Mouse (Mus musculus): ENCODE measurements at regions not wholly inside any gene's neighbourhood (a gene's known extent, or its start where the extent isn't known, plus 50 kb on each side); places are given as distances from the start of the nearest gene placed in this dataset.

DNA sequence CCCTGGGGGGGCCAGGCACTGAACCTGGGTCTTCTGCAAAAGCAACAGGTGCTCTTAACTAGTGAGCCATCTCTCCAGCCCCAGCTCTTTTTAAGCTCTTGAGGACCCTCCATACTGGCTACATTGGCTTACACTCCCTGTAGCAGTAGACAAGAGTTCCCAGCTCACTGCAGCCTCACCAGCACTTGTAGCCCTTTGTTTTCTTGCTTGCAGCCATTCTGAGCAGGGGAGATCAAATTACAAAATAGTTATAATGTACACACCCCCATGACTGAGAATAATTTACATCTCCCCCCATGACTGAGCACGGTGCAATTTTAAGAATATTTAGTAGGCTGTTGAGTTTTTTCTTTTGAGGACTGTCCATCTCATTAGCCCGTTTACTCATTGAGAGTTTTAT, 165.8 kb upstream of the Prep start:
- H3K9ac ChIP-seq (ENCODE audit: control insufficient read depth, low read depth, low read length, poor library complexity, severe bottlenecking): no peak overlapping the region
- no peaks in the 10 kb centered on the region for H3K36me3 ChIP-seq (ENCODE audit: control insufficient read depth in 1 of 2, insufficient read depth in 2 of 2, low read length in 2 of 2)
- no peak overlapping the region for H3K27ac ChIP-seq (ENCODE audit: control insufficient read depth, low read depth, low read length)
- H3K4me3 ChIP-seq (ENCODE audit: control insufficient read depth in 1 of 2, insufficient read depth in 1 of 2, low read depth in 2 of 2, low read length in 2 of 2): no peak overlapping the region
- TF ChIP-seq POLR2AphosphoS2 (IDR thresholded peaks at IDR 0.05; ENCODE audit: low read length) (no peak), MAFK (IDR thresholded peaks at IDR 0.05; ENCODE audit: borderline replicate concordance, low read depth, low read length) (no peak), CHD2 (IDR thresholded peaks at IDR 0.05; ENCODE audit: low read length) (no peak), BHLHE40 (IDR thresholded peaks at IDR 0.05; ENCODE audit: borderline replicate concordance, low read depth, low read length) (no peak), MEF2A (IDR thresholded peaks at IDR 0.05; ENCODE audit: extremely low read depth, insufficient replicate concordance, low read depth, low read length, poor library complexity, severe bottlenecking) (no peak), MAZ (IDR thresholded peaks at IDR 0.05; ENCODE audit: low read depth, low read length) (no peak), RCOR1 (IDR thresholded peaks at IDR 0.05; ENCODE audit: low read depth, low read length) (no peak)
- no peaks in the 10 kb centered on the region; a peak in 1 of 4 replicates for H3K27me3 ChIP-seq (ENCODE audit: control insufficient read depth in 1 of 2, insufficient read depth in 2 of 2, low read length in 2 of 2)
- H3K4me1 ChIP-seq (ENCODE audit: control insufficient read depth in 1 of 2, insufficient read depth in 2 of 2, low read length in 2 of 2): no peaks in the 10 kb centered on the region
- no peaks in the 10 kb centered on the region for H3K79me2 ChIP-seq (ENCODE audit: control insufficient read depth, insufficient read depth, low read length, poor library complexity)
- DNase-seq (ENCODE audit: low read depth, low spot score): no peak
- H3K9me3 ChIP-seq (replicated peaks; ENCODE audit: insufficient read depth, low read length): no peaks in the 10 kb centered on the region

DNA sequence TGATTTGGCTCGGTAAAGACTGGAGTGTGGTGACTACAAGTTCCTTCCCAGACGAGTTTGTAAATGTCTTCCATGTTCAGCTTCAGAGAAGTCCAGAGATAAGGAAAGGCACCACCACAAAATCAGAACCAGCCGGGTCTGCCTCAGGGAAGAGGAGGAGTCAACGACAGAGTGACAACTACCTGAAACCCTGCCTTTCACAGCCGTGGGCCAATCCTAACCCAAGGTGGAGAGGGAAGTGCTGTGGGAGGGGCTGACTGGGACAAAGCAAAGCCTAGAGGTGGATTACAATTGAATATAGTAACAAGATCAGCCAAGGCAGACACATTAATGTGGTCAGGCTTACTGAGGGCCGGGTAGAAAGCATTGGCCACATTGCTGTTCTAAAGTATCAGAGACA, 174.9 kb upstream of the Prep start:
- no peak overlapping the region for H3K4me3 ChIP-seq (ENCODE audit: control insufficient read depth in 1 of 2, insufficient read depth in 1 of 2, low read depth in 2 of 2, low read length in 2 of 2)
- H3K9me3 ChIP-seq (replicated peaks; ENCODE audit: insufficient read depth, low read length): no peaks in the 10 kb centered on the region
- no peaks in the 10 kb centered on the region for H3K79me2 ChIP-seq (ENCODE audit: control insufficient read depth, insufficient read depth, low read length, poor library complexity)
- H3K9ac ChIP-seq (ENCODE audit: control insufficient read depth, low read depth, low read length, poor library complexity, severe bottlenecking): no peak overlapping the region
- no peaks in the 10 kb centered on the region for H3K4me1 ChIP-seq (ENCODE audit: control insufficient read depth in 1 of 2, insufficient read depth in 2 of 2, low read length in 2 of 2)
- H3K36me3 ChIP-seq (ENCODE audit: control insufficient read depth in 1 of 2, insufficient read depth in 2 of 2, low read length in 2 of 2): no peaks in the 10 kb centered on the region
- TF ChIP-seq ZC3H11A (IDR thresholded peaks at IDR 0.05; ENCODE audit: low read depth, low read length): no peak
- DNase-seq (ENCODE audit: low read depth, low spot score): no peak
- H3K27me3 ChIP-seq (ENCODE audit: control insufficient read depth in 1 of 2, insufficient read depth in 2 of 2, low read length in 2 of 2): peaks cover 0 to 2% of the 10 kb centered on the region in 2 experiments; a peak in 1 of 4 replicates
- no peak overlapping the region for H3K27ac ChIP-seq (ENCODE audit: control insufficient read depth, low read depth, low read length)

DNA sequence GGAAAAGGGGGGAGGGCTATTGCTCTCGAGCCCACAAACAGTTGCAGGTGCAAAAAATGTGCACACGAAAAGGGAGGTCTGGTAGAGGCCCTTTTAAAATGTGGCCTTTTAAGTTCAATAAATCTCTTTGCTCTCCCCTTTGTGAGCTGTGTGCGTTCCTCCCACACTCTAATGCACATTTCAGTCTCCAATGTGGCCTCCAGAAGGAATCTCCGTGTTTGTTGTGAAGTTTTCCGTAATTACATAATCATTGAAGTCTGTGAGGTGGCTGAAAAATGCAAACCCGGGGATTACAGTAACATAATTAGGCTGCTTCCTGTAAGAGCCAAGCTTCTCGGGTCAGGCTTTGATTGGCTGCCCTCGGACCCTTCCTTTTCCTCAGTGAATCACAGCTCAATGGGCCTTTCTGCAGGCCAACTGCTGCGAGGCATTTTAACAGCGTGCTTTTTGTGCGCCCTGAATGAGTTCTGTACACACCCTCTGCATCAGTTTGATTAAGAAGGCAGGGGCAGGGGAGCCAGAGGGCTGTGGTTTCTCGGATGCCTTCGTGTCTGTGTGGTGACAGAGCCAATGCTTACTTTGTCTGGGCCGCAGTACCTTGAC, 179.8 kb upstream of the Prep start:
- TF ChIP-seq ZMIZ1 (IDR thresholded peaks at IDR 0.05; ENCODE audit: low read depth, low read length) (no peak), SIN3A (IDR thresholded peaks at IDR 0.05; ENCODE audit: low read length) (no peak), MAX (IDR thresholded peaks at IDR 0.05; ENCODE audit: low read length) (no peak), TBP (IDR thresholded peaks at IDR 0.05; ENCODE audit: low read depth, low read length) (no peak), ZC3H11A (IDR thresholded peaks at IDR 0.05; ENCODE audit: low read depth, low read length) (no peak), GATA1 (IDR thresholded peaks at IDR 0.05; ENCODE audit: low read depth, low read length) (no peak), CHD1 (IDR thresholded peaks at IDR 0.05; ENCODE audit: low read depth, low read length) (no peak), HCFC1 (IDR thresholded peaks at IDR 0.05; ENCODE audit: low read depth, low read length) (no peak), MAFK (IDR thresholded peaks at IDR 0.05; ENCODE audit: borderline replicate concordance, low read depth, low read length) (no peak), SMC3 (IDR thresholded peaks at IDR 0.05; ENCODE audit: low read depth, low read length) (no peak), CTCF (IDR thresholded peaks at IDR 0.05 in 2 of 3, conservative IDR thresholded peaks at IDR 0.05 in 1 of 3; ENCODE audit: control insufficient read depth in 1 of 3, insufficient read depth in 1 of 3, low read depth in 2 of 3, low read length in 3 of 3, poor library complexity in 1 of 3, severe bottlenecking in 1 of 3) (no peak), MYC (IDR thresholded peaks at IDR 0.05; ENCODE audit: low read depth, low read length) (no peak), JUND (IDR thresholded peaks at IDR 0.05; ENCODE audit: low read depth, low read length) (no peak), TCF12 (IDR thresholded peaks at IDR 0.05; ENCODE audit: low read depth, low read length) (no peak), EP300 (IDR thresholded peaks at IDR 0.05; ENCODE audit: low read depth in 1 of 2, low read length in 2 of 2) (no peak), GABPA (IDR thresholded peaks at IDR 0.05; ENCODE audit: low read depth, low read length) (no peak)
- H3K27me3 ChIP-seq (ENCODE audit: control insufficient read depth in 1 of 2, insufficient read depth in 2 of 2, low read length in 2 of 2): no peaks in the 10 kb centered on the region; a peak in 1 of 4 replicates
- no peak overlapping the region for H3K27ac ChIP-seq (ENCODE audit: control insufficient read depth, low read depth, low read length)
- no peaks in the 10 kb centered on the region for H3K79me2 ChIP-seq (ENCODE audit: control insufficient read depth, insufficient read depth, low read length, poor library complexity)
- no peaks in the 10 kb centered on the region for H3K4me1 ChIP-seq (ENCODE audit: control insufficient read depth in 1 of 2, insufficient read depth in 2 of 2, low read length in 2 of 2)
- DNase-seq (ENCODE audit: low read depth, low spot score): no peak
- no peak overlapping the region for H3K9ac ChIP-seq (ENCODE audit: control insufficient read depth, low read depth, low read length, poor library complexity, severe bottlenecking)
- no peaks in the 10 kb centered on the region for H3K36me3 ChIP-seq (ENCODE audit: control insufficient read depth in 1 of 2, insufficient read depth in 2 of 2, low read length in 2 of 2)
- H3K9me3 ChIP-seq (replicated peaks; ENCODE audit: insufficient read depth, low read length): no peaks in the 10 kb centered on the region
- H3K4me3 ChIP-seq (ENCODE audit: control insufficient read depth in 1 of 2, insufficient read depth in 1 of 2, low read depth in 2 of 2, low read length in 2 of 2): no peak overlapping the region

Measured in MEL (cell line).